Mouse (Mus musculus) MEL (cell line): ENCODE data around the gene Tmem212. TPM values are rescaled to one million over a fixed set of nuclear protein-coding genes. Genes with fewer than 3 reads are reported as not detected.

Experiments used
- DNase-seq: peaks from one replicate; pipeline ENCODE4 v3.0.0; 2011; ENCODE audit warnings: low read depth, low spot score
- H3K27ac ChIP-seq: 2 replicates; pipeline ENCODE4 v1.5.1; 2012; ENCODE audit warnings: low read depth, mild to moderate bottlenecking, control low read depth, low read length, moderate library complexity; ENCODE audit not compliant: control insufficient read depth
- H3K27me3 ChIP-seq, 2 experiments: fragments of 150-350 bp in 1 of 2; sonication (generic) in 1 of 2; 2 replicates each; pipeline ENCODE4 v1.6.1; 2012; ENCODE audit warnings: low read length in 2 of 2, mild to moderate bottlenecking in 2 of 2, improper control_type of control experiment in 1 of 2, moderate library complexity in 1 of 2; ENCODE audit not compliant: insufficient read depth in 2 of 2, control insufficient read depth in 1 of 2
- H3K36me3 ChIP-seq, 2 experiments: 2 replicates each; pipeline ENCODE4 v1.6.1; 2012 to 2014; ENCODE audit warnings: low read length in 2 of 2, improper control_type of control experiment in 1 of 2, inconsistent platforms in 1 of 2, mild to moderate bottlenecking in 1 of 2; ENCODE audit not compliant: insufficient read depth in 2 of 2, control insufficient read depth in 1 of 2
- H3K4me1 ChIP-seq, 2 experiments: fragments of 150-350 bp in 1 of 2; sonication (generic) in 1 of 2; 2 replicates each; pipeline ENCODE4 v1.6.1; 2012; ENCODE audit warnings: low read length in 2 of 2, improper control_type of control experiment in 1 of 2, mild to moderate bottlenecking in 1 of 2; ENCODE audit not compliant: insufficient read depth in 2 of 2, control insufficient read depth in 1 of 2
- H3K4me3 ChIP-seq, 2 experiments: fragments of 150-350 bp in 1 of 2; sonication (generic) in 1 of 2; 2 replicates each; pipeline ENCODE4 v1.5.1; 2012; ENCODE audit warnings: low read depth in 2 of 2, low read length in 2 of 2, mild to moderate bottlenecking in 2 of 2, moderate library complexity in 2 of 2, control low read depth in 1 of 2, improper control_type of control experiment in 1 of 2; ENCODE audit not compliant: control insufficient read depth in 1 of 2, insufficient read depth in 1 of 2
- H3K79me2 ChIP-seq: 2 replicates; pipeline ENCODE4 v1.6.1; 2012; ENCODE audit warnings: mild to moderate bottlenecking, low read length, moderate library complexity; ENCODE audit not compliant: control insufficient read depth, poor library complexity, insufficient read depth
- H3K9ac ChIP-seq: 2 replicates; pipeline ENCODE4 v1.6.1; 2012; ENCODE audit warnings: low read depth, mild to moderate bottlenecking, control low read depth, low read length, moderate library complexity; ENCODE audit not compliant: control insufficient read depth, poor library complexity, severe bottlenecking
- H3K9me3 ChIP-seq: fragments of 150-350 bp; sonication (generic); replicated peaks from 2 replicates; pipeline ENCODE4 v1.6.1; 2012; ENCODE audit warnings: mild to moderate bottlenecking, low read length, improper control_type of control experiment, moderate library complexity; ENCODE audit not compliant: insufficient read depth
- BHLHE40 ChIP-seq: IDR thresholded peaks from 2 replicates; pipeline ENCODE4 v1.6.1; 2012; ENCODE audit warnings: low read depth, mild to moderate bottlenecking, inconsistent platforms, low read length, improper control_type of control experiment, borderline replicate concordance
- CHD1 ChIP-seq: IDR thresholded peaks from 2 replicates; pipeline ENCODE4 v1.6.1; 2012; ENCODE audit warnings: low read depth, mild to moderate bottlenecking, inconsistent platforms, low read length, improper control_type of control experiment
- CTCF ChIP-seq, 3 experiments: IDR thresholded peaks in 2 of 3; conservative IDR thresholded peaks in 1 of 3; 2 replicates each; pipeline ENCODE4 v1.5.1; 2011 to 2012; ENCODE audit warnings: low read length in 3 of 3, low read depth in 2 of 3, mild to moderate bottlenecking in 2 of 3, improper control_type of control experiment in 1 of 3, inconsistent platforms in 1 of 3, mixed read lengths in 1 of 3, moderate library complexity in 1 of 3; ENCODE audit not compliant: control insufficient read depth in 1 of 3, insufficient read depth in 1 of 3, poor library complexity in 1 of 3, severe bottlenecking in 1 of 3
- E2F4 ChIP-seq: IDR thresholded peaks from 2 replicates; pipeline ENCODE4 v1.6.1; 2011; ENCODE audit warnings: low read depth, low read length, improper control_type of control experiment, borderline replicate concordance
- EP300 ChIP-seq, 2 experiments: IDR thresholded peaks; 2 replicates each; pipeline ENCODE4 v1.6.1; 2011; ENCODE audit warnings: improper control_type of control experiment in 2 of 2, low read length in 2 of 2, low read depth in 1 of 2, mild to moderate bottlenecking in 1 of 2
- ETS1 ChIP-seq: IDR thresholded peaks from 2 replicates; pipeline ENCODE4 v1.6.1; 2012; ENCODE audit warnings: low read depth, mild to moderate bottlenecking, inconsistent platforms, low read length, improper control_type of control experiment, moderate library complexity
- GABPA ChIP-seq: IDR thresholded peaks from 2 replicates; pipeline ENCODE4 v1.6.1; 2012; ENCODE audit warnings: low read depth, mild to moderate bottlenecking, inconsistent platforms, low read length, improper control_type of control experiment, moderate library complexity
- KAT2A ChIP-seq: conservative IDR thresholded peaks from 2 replicates; pipeline ENCODE4 v1.6.1; 2012; ENCODE audit warnings: low read depth, low read length, improper control_type of control experiment, inconsistent platforms
- MAZ ChIP-seq: IDR thresholded peaks from 2 replicates; pipeline ENCODE4 v1.6.1; 2012; ENCODE audit warnings: low read depth, mild to moderate bottlenecking, inconsistent platforms, low read length, improper control_type of control experiment
- MEF2A ChIP-seq: IDR thresholded peaks from 2 replicates; pipeline ENCODE4 v1.6.1; 2014; ENCODE audit warnings: low read depth, mild to moderate bottlenecking, inconsistent platforms, low read length, improper control_type of control experiment; ENCODE audit not compliant: poor library complexity, insufficient replicate concordance, severe bottlenecking; ENCODE audit errors: extremely low read depth
- MYC ChIP-seq: IDR thresholded peaks from 2 replicates; pipeline ENCODE4 v1.6.1; 2011; ENCODE audit warnings: low read depth, mild to moderate bottlenecking, low read length, improper control_type of control experiment, moderate library complexity
- POLR2AphosphoS2 ChIP-seq: IDR thresholded peaks from 2 replicates; pipeline ENCODE4 v1.6.1; 2011; ENCODE audit warnings: low read length, improper control_type of control experiment
- RAD21 ChIP-seq: IDR thresholded peaks from 2 replicates; pipeline ENCODE4 v1.6.1; 2011; ENCODE audit warnings: mild to moderate bottlenecking, low read depth, low read length, improper control_type of control experiment
- RCOR1 ChIP-seq: IDR thresholded peaks from 2 replicates; pipeline ENCODE4 v1.6.1; 2012; ENCODE audit warnings: low read depth, mild to moderate bottlenecking, inconsistent platforms, low read length, improper control_type of control experiment
- TBP ChIP-seq: IDR thresholded peaks from 2 replicates; pipeline ENCODE4 v1.8.0; 2011; ENCODE audit warnings: low read depth, low read length, improper control_type of control experiment
- TCF12 ChIP-seq: IDR thresholded peaks from 2 replicates; pipeline ENCODE4 v1.6.1; 2014; ENCODE audit warnings: low read depth, mild to moderate bottlenecking, inconsistent platforms, low read length, improper control_type of control experiment, moderate library complexity
- UBTF ChIP-seq: IDR thresholded peaks from 2 replicates; pipeline ENCODE4 v1.6.1; 2012; ENCODE audit warnings: low read depth, mild to moderate bottlenecking, inconsistent platforms, low read length, improper control_type of control experiment, moderate library complexity, borderline replicate concordance; ENCODE audit not compliant: insufficient read depth
- USF2 ChIP-seq, 2 experiments: IDR thresholded peaks; 2 replicates each; pipeline ENCODE4 v1.6.1; 2011 to 2012; ENCODE audit warnings: improper control_type of control experiment in 2 of 2, low read length in 2 of 2, borderline replicate concordance in 1 of 2, inconsistent platforms in 1 of 2, low read depth in 1 of 2, mild to moderate bottlenecking in 1 of 2; ENCODE audit not compliant: insufficient read depth in 1 of 2
- ZC3H11A ChIP-seq: IDR thresholded peaks from 2 replicates; pipeline ENCODE4 v1.6.1; 2012; ENCODE audit warnings: low read depth, mild to moderate bottlenecking, inconsistent platforms, low read length, improper control_type of control experiment
- ZMIZ1 ChIP-seq: IDR thresholded peaks from 2 replicates; pipeline ENCODE4 v1.6.1; 2012; ENCODE audit warnings: low read depth, mild to moderate bottlenecking, inconsistent platforms, low read length, improper control_type of control experiment, moderate library complexity
- ZNF384 ChIP-seq: IDR thresholded peaks from 2 replicates; pipeline ENCODE4 v1.6.1; 2012; ENCODE audit warnings: low read depth, mild to moderate bottlenecking, inconsistent platforms, low read length, improper control_type of control experiment
- polyA plus RNA-seq, 2 experiments: library from polyadenylated mRNA; stranded (reverse) in 1 of 2; unstranded in 1 of 2; fragments of >175 nt in 1 of 2; fragments of >200 nt in 1 of 2; gene quantifications; 2 replicates each; pipeline versions ENCODE4 v1.2.1 to v1.2.4; 2012; ENCODE audit warnings: low replicate concordance in 2 of 2, low read depth in 1 of 2; ENCODE audit not compliant: insufficient read length in 2 of 2, insufficient read depth in 1 of 2, missing spikeins in 1 of 2
- total RNA-seq: library from RNA; depleted of rRNA; stranded (reverse); fragments of 300-350 nt; gene quantifications from 2 replicates; pipeline ENCODE4 v1.2.3, GENCODE M21; 2012

The Tmem212 gene
- total and polyA plus RNA-seq, 3 experiments = not detected

DNA sequence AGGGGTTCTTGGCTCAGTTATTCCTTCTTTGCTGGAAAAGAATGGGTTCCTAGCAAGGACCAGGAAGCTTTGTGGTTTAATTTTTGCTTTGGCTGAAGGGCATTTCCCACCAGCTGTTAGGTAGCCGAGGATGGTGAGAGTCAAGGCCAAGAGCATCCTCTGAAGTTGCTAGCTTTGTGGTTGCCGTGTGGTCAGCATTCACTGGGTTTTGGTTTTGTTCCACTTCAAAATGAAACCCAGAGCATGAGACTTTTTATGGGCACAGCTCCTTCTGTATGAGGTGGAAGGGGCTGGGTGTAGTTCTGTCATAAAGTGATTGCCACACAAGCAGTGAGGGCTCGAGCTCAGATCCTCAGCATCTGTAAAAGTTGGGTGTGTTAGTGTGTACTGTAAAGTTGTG lies 67.4 kb downstream of the Tmem212 start:
- no peaks in the 10 kb centered on the region for H3K27me3 ChIP-seq
- TF ChIP-seq MAZ = no peak
- no peak for TF ChIP-seq E2F4
- no peak for TF ChIP-seq USF2 (IDR thresholded peaks at IDR 0.05; ENCODE audit: borderline replicate concordance in 1 of 2, insufficient read depth in 1 of 2, low read depth in 1 of 2, low read length in 2 of 2)
- no peak for TF ChIP-seq BHLHE40
- TF ChIP-seq POLR2AphosphoS2 = no peak
- no peak for TF ChIP-seq ZMIZ1
- TF ChIP-seq MYC = no peak
- no peak for TF ChIP-seq GABPA
- TF ChIP-seq, all 39 proteins: peak for 0
- H3K79me2 ChIP-seq = no peaks in the 10 kb centered on the region
- no peak for DNase-seq
- H3K4me3 ChIP-seq = no peak overlapping the region
- H3K36me3 ChIP-seq = no peaks in the 10 kb centered on the region
- no peaks in the 10 kb centered on the region for H3K4me1 ChIP-seq
- H3K9ac ChIP-seq = no peak overlapping the region
- H3K27ac ChIP-seq = no peak overlapping the region
- H3K9me3 ChIP-seq = no peaks in the 10 kb centered on the region

DNA sequence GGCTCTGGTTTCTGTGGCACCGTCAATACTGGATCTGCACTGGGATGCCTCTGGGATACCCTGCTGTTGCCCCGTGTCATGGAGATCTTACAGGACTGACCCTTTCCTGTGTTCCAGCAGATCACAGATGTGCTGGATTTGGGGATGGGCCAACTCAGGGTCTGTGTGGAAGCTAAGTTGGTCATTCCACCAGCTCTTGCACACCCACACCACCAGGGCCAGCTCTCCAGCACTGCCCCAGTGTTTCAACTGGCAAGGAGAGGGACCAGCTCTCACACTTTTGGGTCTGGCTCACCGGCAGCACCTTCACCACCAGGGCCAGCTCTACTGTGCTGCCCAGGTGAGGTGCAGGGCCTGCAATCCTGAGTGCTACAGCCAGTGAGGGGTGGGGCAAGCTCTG lies 68.9 kb downstream of the Tmem212 start:
- no peak for TF ChIP-seq ETS1
- no peak for TF ChIP-seq EP300 (IDR thresholded peaks at IDR 0.05; ENCODE audit: low read depth in 1 of 2, low read length in 2 of 2)
- TF ChIP-seq RAD21 = no peak
- TF ChIP-seq TCF12 = no peak
- TF ChIP-seq KAT2A = no peak
- TF ChIP-seq TBP = no peak
- TF ChIP-seq CHD1 = no peak
- no peak for TF ChIP-seq CTCF (IDR thresholded peaks at IDR 0.05 in 2 of 3, conservative IDR thresholded peaks at IDR 0.05 in 1 of 3; ENCODE audit: control insufficient read depth in 1 of 3, insufficient read depth in 1 of 3, low read depth in 2 of 3, low read length in 3 of 3, poor library complexity in 1 of 3, severe bottlenecking in 1 of 3)
- TF ChIP-seq ZNF384 = no peak
- no peak for TF ChIP-seq MEF2A
- TF ChIP-seq MAZ = no peak
- no peak for TF ChIP-seq RCOR1
- TF ChIP-seq ZC3H11A = no peak
- TF ChIP-seq E2F4 = no peak
- no peak for TF ChIP-seq UBTF
- TF ChIP-seq, all 39 proteins: peak for 0
- Histone ChIP-seq H3K36me3 (no peaks in the 10 kb centered on the region), H3K79me2 (no peaks in the 10 kb centered on the region), H3K9me3 (no peaks in the 10 kb centered on the region), H3K4me3 (no peak overlapping the region), H3K27ac (no peak overlapping the region), H3K4me1 (no peaks in the 10 kb centered on the region), H3K9ac (no peak overlapping the region), H3K27me3 (no peaks in the 10 kb centered on the region)
- DNase-seq = no peak
